Mouse (Mus musculus): ENCODE results near the gene Zfp618. TPM values are rescaled to one million over a fixed set of nuclear protein-coding genes. Genes with fewer than 3 reads are reported as not detected.

Gene Zfp618
- polyA plus RNA-seq, 1 experiment from 2014 or later, result 29.7 TPM

- Histone ChIP-seq H3K4me1 (ENCODE audit: control insufficient read depth, insufficient read depth, low read length) (0 out of 2 replicates have a peak, but pooled peaks cover under 1% of the 10 kb centered on the region), H3K36me3 (ENCODE audit: control insufficient read depth, insufficient read depth, low read length) (no peaks in the 10 kb centered on the region), H3K27ac (replicated peaks; ENCODE audit: low read depth, low read length) (peak overlapping the region; percentile 90), H3K4me2 (ENCODE audit: low read depth, severe bottlenecking) (peak overlapping the region; percentile 68), H3K27me3 (ENCODE audit: control insufficient read depth, insufficient read depth, low read length) (no peaks in the 10 kb centered on the region), H3K4me3 (ENCODE audit: low read depth, low read length) (peak overlapping the region; percentile 75), H3K9me3 (ENCODE audit: control insufficient read depth, low read length) (no peaks in the 10 kb centered on the region), H3K9ac (ENCODE audit: low read length) (peak overlapping the region; percentile 99)
- DNase-seq (ENCODE audit: low spot score) (peak; percentile 63), ATAC-seq (ENCODE audit: insufficient number of reproducible peaks, low FRiP score, low TSS enrichment, low read depth) (peak; percentile 38; the same call in 1 of the 2 replicates)
- WGBS, result 2% methylated on average over 27 of the region's 52 CpGs
Measured at GRCm38 (mm10) chr4:62964844-62965496, 403 bp upstream of the Zfp618 start.

- Histone ChIP-seq H3K27ac (replicated peaks; ENCODE audit: low read depth, low read length) (no peak overlapping the region), H3K4me1 (ENCODE audit: control insufficient read depth, insufficient read depth, low read length) (0 out of 2 replicates have a peak, but pooled peaks cover 4% of the 10 kb centered on the region), H3K4me3 (ENCODE audit: low read depth, low read length) (no peak overlapping the region), H3K9ac (ENCODE audit: low read length) (no peak overlapping the region), H3K4me2 (ENCODE audit: low read depth, severe bottlenecking) (no peak overlapping the region), H3K9me3 (ENCODE audit: control insufficient read depth, low read length) (no peaks in the 10 kb centered on the region), H3K36me3 (ENCODE audit: control insufficient read depth, insufficient read depth, low read length) (no peaks in the 10 kb centered on the region), H3K27me3 (ENCODE audit: control insufficient read depth, insufficient read depth, low read length) (no peaks in the 10 kb centered on the region)
- ATAC-seq (ENCODE audit: insufficient number of reproducible peaks, low FRiP score, low TSS enrichment, low read depth) (no peak), DNase-seq (ENCODE audit: low spot score) (no peak)
- 90% methylated on average over 5 of the region's 5 CpGs for WGBS
Measured at GRCm38 (mm10) chr4:62969526-62969925, 4.2 kb downstream of the Zfp618 start.

GRCm38 (mm10) chr4:62971991-62972390, 6.6 kb downstream of the Zfp618 start:
- Histone ChIP-seq H3K9me3 (ENCODE audit: control insufficient read depth, low read length) (no peaks in the 10 kb centered on the region), H3K27ac (replicated peaks; ENCODE audit: low read depth, low read length) (no peak overlapping the region), H3K9ac (ENCODE audit: low read length) (no peak overlapping the region), H3K27me3 (ENCODE audit: control insufficient read depth, insufficient read depth, low read length) (no peaks in the 10 kb centered on the region), H3K4me3 (ENCODE audit: low read depth, low read length) (no peak overlapping the region), H3K4me2 (ENCODE audit: low read depth, severe bottlenecking) (no peak overlapping the region), H3K4me1 (ENCODE audit: control insufficient read depth, insufficient read depth, low read length) (0 out of 2 replicates have a peak, but pooled peaks cover 4% of the 10 kb centered on the region), H3K36me3 (ENCODE audit: control insufficient read depth, insufficient read depth, low read length) (no peaks in the 10 kb centered on the region)
- no peak for ATAC-seq (ENCODE audit: insufficient number of reproducible peaks, low FRiP score, low TSS enrichment, low read depth)
- no peak for DNase-seq (ENCODE audit: low spot score)
- 85% methylated on average over 1 of the region's 1 CpGs for WGBS

GRCm38 (mm10) chr4:62973086-62973485, 7.7 kb downstream of the Zfp618 start:
- no peak for ATAC-seq (ENCODE audit: insufficient number of reproducible peaks, low FRiP score, low TSS enrichment, low read depth)
- Histone ChIP-seq H3K9ac (ENCODE audit: low read length) (no peak overlapping the region), H3K9me3 (ENCODE audit: control insufficient read depth, low read length) (no peaks in the 10 kb centered on the region), H3K27ac (replicated peaks; ENCODE audit: low read depth, low read length) (no peak overlapping the region), H3K4me1 (ENCODE audit: control insufficient read depth, insufficient read depth, low read length) (peaks cover 9% of the 10 kb centered on the region), H3K27me3 (ENCODE audit: control insufficient read depth, insufficient read depth, low read length) (no peaks in the 10 kb centered on the region), H3K36me3 (ENCODE audit: control insufficient read depth, insufficient read depth, low read length) (no peaks in the 10 kb centered on the region), H3K4me3 (ENCODE audit: low read depth, low read length) (no peak overlapping the region), H3K4me2 (ENCODE audit: low read depth, severe bottlenecking) (no peak overlapping the region)
- DNase-seq (ENCODE audit: low spot score), result no peak
- 83% methylated on average over 3 of the region's 3 CpGs for WGBS

DNA sequence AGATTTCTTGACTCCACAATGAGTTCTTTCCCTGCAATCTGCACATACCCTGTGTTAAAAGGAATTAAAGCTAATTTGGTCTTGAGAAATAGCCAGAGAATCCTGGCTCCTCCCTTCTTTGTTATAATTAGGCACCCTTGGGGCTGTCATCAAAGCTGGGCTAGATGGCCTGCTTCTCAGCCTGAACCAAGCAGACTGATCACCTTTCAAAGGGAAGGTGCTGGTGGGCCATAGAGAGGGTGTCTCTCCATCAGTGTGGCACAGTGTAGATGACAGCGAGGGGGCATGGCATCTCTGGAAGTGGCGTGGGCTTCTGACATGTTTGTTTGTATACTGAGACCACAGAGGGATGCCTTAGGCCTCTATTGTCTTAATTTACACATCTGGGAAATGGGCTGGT, 9.5 kb downstream of the Zfp618 start:
- Histone ChIP-seq H3K27ac (replicated peaks; ENCODE audit: low read depth, low read length) (no peak overlapping the region), H3K9ac (ENCODE audit: low read length) (no peak overlapping the region), H3K4me1 (ENCODE audit: control insufficient read depth, insufficient read depth, low read length) (peaks cover 16% of the 10 kb centered on the region), H3K36me3 (ENCODE audit: control insufficient read depth, insufficient read depth, low read length) (no peaks in the 10 kb centered on the region), H3K9me3 (ENCODE audit: control insufficient read depth, low read length) (no peaks in the 10 kb centered on the region), H3K4me3 (ENCODE audit: low read depth, low read length) (no peak overlapping the region), H3K4me2 (ENCODE audit: low read depth, severe bottlenecking) (no peak overlapping the region), H3K27me3 (ENCODE audit: control insufficient read depth, insufficient read depth, low read length) (no peaks in the 10 kb centered on the region)
- DNase-seq (ENCODE audit: low spot score), result no peak
- 84% methylated on average over 2 of the region's 2 CpGs for WGBS
- no peak for ATAC-seq (ENCODE audit: insufficient number of reproducible peaks, low FRiP score, low TSS enrichment, low read depth)

DNA sequence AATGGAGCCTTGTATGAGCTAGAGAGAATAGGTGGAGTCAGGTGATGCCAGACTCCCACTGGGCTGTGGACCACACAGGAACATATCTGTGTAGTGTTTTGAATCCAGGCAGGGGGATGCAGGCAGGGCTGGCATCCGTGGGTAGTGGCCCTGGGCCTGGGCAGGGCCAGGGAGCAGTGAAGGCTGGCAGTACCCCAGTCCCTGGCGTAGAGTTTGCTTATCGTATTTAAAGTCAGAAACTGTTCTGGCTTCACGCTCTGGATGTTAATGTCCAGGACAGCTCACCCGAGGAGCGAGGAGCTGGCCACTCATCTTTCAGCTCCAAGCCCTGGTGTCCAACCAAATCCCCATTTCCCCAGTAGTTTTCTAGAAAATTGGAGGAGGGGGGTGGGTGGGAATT, 10.2 kb downstream of the Zfp618 start:
- no peak overlapping the region for H3K4me3 ChIP-seq (ENCODE audit: low read depth, low read length)
- no peak for ATAC-seq (ENCODE audit: insufficient number of reproducible peaks, low FRiP score, low TSS enrichment, low read depth)
- DNase-seq (ENCODE audit: low spot score), result no peak
- WGBS, result 91% methylated on average over 6 of the region's 6 CpGs
- peaks cover 12% of the 10 kb centered on the region for H3K4me1 ChIP-seq (ENCODE audit: control insufficient read depth, insufficient read depth, low read length)
- no peaks in the 10 kb centered on the region for H3K27me3 ChIP-seq (ENCODE audit: control insufficient read depth, insufficient read depth, low read length)
- H3K4me2 ChIP-seq (ENCODE audit: low read depth, severe bottlenecking), result no peak overlapping the region
- no peak overlapping the region for H3K9ac ChIP-seq (ENCODE audit: low read length)
- H3K36me3 ChIP-seq (ENCODE audit: control insufficient read depth, insufficient read depth, low read length), result no peaks in the 10 kb centered on the region
- no peaks in the 10 kb centered on the region for H3K9me3 ChIP-seq (ENCODE audit: control insufficient read depth, low read length)
- H3K27ac ChIP-seq (replicated peaks; ENCODE audit: low read depth, low read length), result no peak overlapping the region

- WGBS, result 86% methylated on average over 6 of the region's 6 CpGs
- H3K27me3 ChIP-seq (ENCODE audit: control insufficient read depth, insufficient read depth, low read length), result no peaks in the 10 kb centered on the region
- no peak overlapping the region for H3K4me3 ChIP-seq (ENCODE audit: low read depth, low read length)
- H3K9me3 ChIP-seq (ENCODE audit: control insufficient read depth, low read length), result no peaks in the 10 kb centered on the region
- ATAC-seq (ENCODE audit: insufficient number of reproducible peaks, low FRiP score, low TSS enrichment, low read depth) (no peak), DNase-seq (ENCODE audit: low spot score) (no peak)
- H3K36me3 ChIP-seq (ENCODE audit: control insufficient read depth, insufficient read depth, low read length), result no peaks in the 10 kb centered on the region
- H3K4me2 ChIP-seq (ENCODE audit: low read depth, severe bottlenecking), result no peak overlapping the region
- H3K9ac ChIP-seq (ENCODE audit: low read length), result no peak overlapping the region
- no peak overlapping the region for H3K27ac ChIP-seq (replicated peaks; ENCODE audit: low read depth, low read length)
- H3K4me1 ChIP-seq (ENCODE audit: control insufficient read depth, insufficient read depth, low read length), result peaks cover 12% of the 10 kb centered on the region
Measured at GRCm38 (mm10) chr4:62977454-62977853, 12.1 kb downstream of the Zfp618 start.

- Histone ChIP-seq H3K4me2 (ENCODE audit: low read depth, severe bottlenecking) (no peak overlapping the region), H3K4me1 (ENCODE audit: control insufficient read depth, insufficient read depth, low read length) (peaks cover 12% of the 10 kb centered on the region), H3K27me3 (ENCODE audit: control insufficient read depth, insufficient read depth, low read length) (no peaks in the 10 kb centered on the region), H3K9me3 (ENCODE audit: control insufficient read depth, low read length) (no peaks in the 10 kb centered on the region), H3K36me3 (ENCODE audit: control insufficient read depth, insufficient read depth, low read length) (no peaks in the 10 kb centered on the region), H3K4me3 (ENCODE audit: low read depth, low read length) (no peak overlapping the region), H3K9ac (ENCODE audit: low read length) (no peak overlapping the region), H3K27ac (replicated peaks; ENCODE audit: low read depth, low read length) (no peak overlapping the region)
- no peak for DNase-seq (ENCODE audit: low spot score)
- 46% methylated on average over 10 of the region's 10 CpGs for WGBS
- ATAC-seq (ENCODE audit: insufficient number of reproducible peaks, low FRiP score, low TSS enrichment, low read depth), result 0 out of 2 replicates have a peak, but pooled peaks have one; percentile 13
Measured at GRCm38 (mm10) chr4:62978501-62978911, 13.1 kb downstream of the Zfp618 start.

DNA sequence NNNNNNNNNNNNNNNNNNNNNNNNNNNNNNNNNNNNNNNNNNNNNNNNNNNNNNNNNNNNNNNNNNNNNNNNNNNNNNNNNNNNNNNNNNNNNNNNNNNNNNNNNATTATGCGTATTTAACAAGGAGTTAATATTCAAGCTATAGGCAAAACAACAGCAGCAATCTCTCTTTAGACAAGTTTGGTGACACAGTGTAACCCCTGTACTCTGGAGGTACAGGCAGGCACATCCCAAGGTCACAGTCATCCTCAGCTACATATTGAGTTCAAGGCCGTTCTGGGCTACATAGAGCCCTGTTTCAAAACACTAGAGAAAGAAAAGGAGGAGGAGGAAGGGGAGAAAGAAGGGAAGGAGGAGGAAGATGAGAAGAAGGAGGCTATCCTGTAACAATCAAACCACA, 16.2 kb downstream of the Zfp618 start:
- H3K4me1 ChIP-seq (ENCODE audit: control insufficient read depth, insufficient read depth, low read length), result peaks cover 12% of the 10 kb centered on the region
- no peak overlapping the region for H3K4me2 ChIP-seq (ENCODE audit: low read depth, severe bottlenecking)
- WGBS, result 92% methylated on average over 2 of the region's 2 CpGs
- no peak for DNase-seq (ENCODE audit: low spot score)
- H3K36me3 ChIP-seq (ENCODE audit: control insufficient read depth, insufficient read depth, low read length), result no peaks in the 10 kb centered on the region
- no peak overlapping the region for H3K27ac ChIP-seq (replicated peaks; ENCODE audit: low read depth, low read length)
- no peak for ATAC-seq (ENCODE audit: insufficient number of reproducible peaks, low FRiP score, low TSS enrichment, low read depth)
- no peak overlapping the region for H3K4me3 ChIP-seq (ENCODE audit: low read depth, low read length)
- no peaks in the 10 kb centered on the region for H3K9me3 ChIP-seq (ENCODE audit: control insufficient read depth, low read length)
- no peaks in the 10 kb centered on the region for H3K27me3 ChIP-seq (ENCODE audit: control insufficient read depth, insufficient read depth, low read length)
- no peak overlapping the region for H3K9ac ChIP-seq (ENCODE audit: low read length)

All from limb, embryonic 11.5 days (tissue).